Mouse (Mus musculus) brown adipose tissue, adult 24 weeks (tissue): ENCODE measurements around the gene Abhd17b. TPM values are rescaled to one million over a fixed set of nuclear protein-coding genes. Genes with fewer than 3 reads are reported as not detected.

Experiments used
- polyA plus RNA-seq: library from polyadenylated mRNA; stranded (reverse); fragments of >200 nt; gene quantifications from 2 replicates; pipeline ENCODE4 v1.2.4, GENCODE M21; 2012; ENCODE audit not compliant: missing spikeins, insufficient read depth, insufficient read length

Gene Abhd17b
- polyA plus RNA-seq, 1 experiment: 31.7 TPM

Other genes with a start within 250 kb of the Abhd17b start
- gene Gda, start 179.7 kb upstream of the Abhd17b start, polyA plus RNA-seq: 9.3 and 10.5 TPM in 2 replicates
- 22.8 and 26.4 TPM in 2 replicates for gene 1110059E24Rik, start 209 bp upstream of the Abhd17b start, polyA plus RNA-seq
- 2.3 and 2.4 TPM in 2 replicates for gene Cemip2, start 125.2 kb downstream of the Abhd17b start, polyA plus RNA-seq